Mouse (Mus musculus): ENCODE data around the gene Adra2b. TPM values are rescaled to one million over a fixed set of nuclear protein-coding genes. Genes with fewer than 3 reads are reported as not detected.

The Adra2b gene
- polyA plus RNA-seq, 1 experiment from 2014 or later = 3.2 TPM

- Histone ChIP-seq H3K27ac (no peak overlapping the region), H3K9me3 (no peaks in the 10 kb centered on the region), H3K27me3 (ENCODE audit: poor library complexity, severe bottlenecking) (no peaks in the 10 kb centered on the region), H3K36me3 (replicated peaks) (no peaks in the 10 kb centered on the region), H3K4me1 (peaks cover 7% of the 10 kb centered on the region; the same call in 1 of the 2 replicates), H3K4me3 (no peak overlapping the region)
- DNase-seq (ENCODE audit: extremely low spot score, low spot score) = no peak
- 83% methylated on average over 10 of the region's 10 CpGs for WGBS
These were observed 52.8 kb downstream of the Adra2b start for GRCm38 (mm10) chr2:127415806-127416205.

DNA sequence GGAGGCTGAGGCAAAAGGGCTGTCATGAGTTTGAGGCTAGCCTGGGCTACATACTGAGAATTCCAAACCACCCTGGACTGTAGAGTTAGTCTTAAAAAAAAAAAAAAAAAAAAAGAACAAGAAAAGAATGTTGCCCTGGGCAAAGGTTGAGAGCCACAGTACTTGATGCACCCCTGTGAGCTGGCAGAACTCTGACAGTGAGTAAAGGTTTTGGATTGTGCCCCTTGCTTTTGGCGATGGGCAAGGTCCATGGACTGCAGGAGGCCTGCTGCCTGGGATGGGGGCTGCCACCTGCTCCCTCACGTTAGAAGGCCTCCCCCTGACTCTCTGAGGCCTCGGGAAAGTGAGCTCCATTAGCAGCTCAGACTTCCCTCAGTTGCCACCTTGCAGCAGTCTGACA, 53.7 kb downstream of the Adra2b start:
- WGBS = 61% methylated on average over 3 of the region's 3 CpGs
- no peaks in the 10 kb centered on the region for H3K9me3 ChIP-seq
- DNase-seq (ENCODE audit: extremely low spot score, low spot score) = no peak
- no peaks in the 10 kb centered on the region for H3K27me3 ChIP-seq (ENCODE audit: poor library complexity, severe bottlenecking)
- H3K36me3 ChIP-seq (replicated peaks) = no peaks in the 10 kb centered on the region
- H3K4me1 ChIP-seq = peaks cover 7% of the 10 kb centered on the region; the same call in 1 of the 2 replicates
- H3K27ac ChIP-seq = no peak overlapping the region
- no peak overlapping the region for H3K4me3 ChIP-seq

Other genes with a start within 250 kb of the Adra2b start
- gene Ncaph, start 229.3 kb upstream of the Adra2b start, polyA plus RNA-seq (2016; fragmentation: Nextera tagmentation; extraction: Ambion mirVana) = 124 and 126 TPM in 2 replicates
- 17.6 and 18.3 TPM in 2 replicates for gene Itpripl1, start 219.8 kb upstream of the Adra2b start, polyA plus RNA-seq (2016; fragmentation: Nextera tagmentation; extraction: Ambion mirVana)
- gene 1810024B03Rik, start 154.9 kb upstream of the Adra2b start, polyA plus RNA-seq (2016; fragmentation: Nextera tagmentation; extraction: Ambion mirVana) = 2.5 and 3.2 TPM in 2 replicates
- gene Snrnp200, start 154.8 kb upstream of the Adra2b start, polyA plus RNA-seq (2016; fragmentation: Nextera tagmentation; extraction: Ambion mirVana) = 112 and 115 TPM in 2 replicates
- gene Ciao1, start 115.4 kb upstream of the Adra2b start, polyA plus RNA-seq (2016; fragmentation: Nextera tagmentation; extraction: Ambion mirVana) = 44.3 and 50.5 TPM in 2 replicates
- 22.5 and 24.4 TPM in 2 replicates for gene Tmem127, start 115.3 kb upstream of the Adra2b start, polyA plus RNA-seq (2016; fragmentation: Nextera tagmentation; extraction: Ambion mirVana)
- gene Stard7, start 93.0 kb upstream of the Adra2b start, polyA plus RNA-seq (2016; fragmentation: Nextera tagmentation; extraction: Ambion mirVana) = 85.6 and 88.1 TPM in 2 replicates
- 3.6 and 4.1 TPM in 2 replicates for gene Dusp2, start 27.0 kb upstream of the Adra2b start, polyA plus RNA-seq (2016; fragmentation: Nextera tagmentation; extraction: Ambion mirVana)
- not detected in 2 replicates for gene Astl, start 24.6 kb upstream of the Adra2b start, polyA plus RNA-seq (2016; fragmentation: Nextera tagmentation; extraction: Ambion mirVana)
- gene Gpat2, start 62.0 kb downstream of the Adra2b start, polyA plus RNA-seq (2016; fragmentation: Nextera tagmentation; extraction: Ambion mirVana) = 0.14 and 0.21 TPM in 2 replicates
- 20.5 and 23.8 TPM in 2 replicates for gene Fahd2a, start 81.4 kb downstream of the Adra2b start, polyA plus RNA-seq (2016; fragmentation: Nextera tagmentation; extraction: Ambion mirVana)
- 2.1 TPM in 2 replicates for gene Kcnip3, start 158.9 kb downstream of the Adra2b start, polyA plus RNA-seq (2016; fragmentation: Nextera tagmentation; extraction: Ambion mirVana)
- 1.0 and 1.4 TPM in 2 replicates for gene Prom2, start 178.3 kb downstream of the Adra2b start, polyA plus RNA-seq (2016; fragmentation: Nextera tagmentation; extraction: Ambion mirVana)
- gene Zfp661, start 223.9 kb downstream of the Adra2b start, polyA plus RNA-seq (2016; fragmentation: Nextera tagmentation; extraction: Ambion mirVana) = 7.4 and 9.8 TPM in 2 replicates
- 180 and 188 TPM in 2 replicates for gene Mrps5, start 224.0 kb downstream of the Adra2b start, polyA plus RNA-seq (2016; fragmentation: Nextera tagmentation; extraction: Ambion mirVana)

All from forebrain, embryonic 10.5 days (tissue).